Mouse (Mus musculus) forebrain, embryonic 11.5 days (tissue): ENCODE data around the gene Fbxo11. TPM values are rescaled to one million over a fixed set of nuclear protein-coding genes. Genes with fewer than 3 reads are reported as not detected.

Experiments
- ATAC-seq: fragments of 200-750 bp; cut with Nextera tagmentation; replicated peaks from 2 replicates; pipeline ENCODE4 v1.8.0; 2017; ENCODE audit warnings: moderate TSS enrichment; ENCODE audit not compliant: low FRiP score
- DNase-seq: peaks from one replicate; pipeline ENCODE4 v3.0.0-alpha.2; 2017; ENCODE audit warnings: low spot score
- H3K27ac ChIP-seq: fragments of 300-500 bp; sonication (generic); 2 replicates; pipeline ENCODE4 v1.5.1; 2014; ENCODE audit warnings: low read depth, low read length
- H3K27me3 ChIP-seq: fragments of 300-500 bp; sonication (generic); 2 replicates; pipeline ENCODE4 v1.6.1; 2014; ENCODE audit warnings: mild to moderate bottlenecking, low read length, mixed read lengths; ENCODE audit not compliant: control insufficient read depth, insufficient read depth
- H3K36me3 ChIP-seq: fragments of 300-500 bp; sonication (generic); 2 replicates; pipeline ENCODE4 v1.6.1; 2014; ENCODE audit warnings: mild to moderate bottlenecking, low read length, moderate library complexity, mixed read lengths; ENCODE audit not compliant: control insufficient read depth, insufficient read depth
- H3K4me1 ChIP-seq: fragments of 300-500 bp; sonication (generic); replicated peaks from 2 replicates; pipeline ENCODE4 v1.6.1; 2014; ENCODE audit warnings: low read length, mixed read lengths; ENCODE audit not compliant: control insufficient read depth, insufficient read depth
- H3K4me2 ChIP-seq: fragments of 300-500 bp; sonication (generic); 2 replicates; pipeline ENCODE4 v1.6.1; 2014; ENCODE audit warnings: low read depth, mild to moderate bottlenecking, low read length, moderate library complexity, mixed read lengths; ENCODE audit not compliant: severe bottlenecking
- H3K4me3 ChIP-seq: fragments of 300-500 bp; sonication (generic); 2 replicates; pipeline ENCODE4 v1.5.1; 2014; ENCODE audit warnings: low read depth, low read length
- H3K9ac ChIP-seq: fragments of 300-500 bp; sonication (generic); 2 replicates; pipeline ENCODE4 v1.6.1; 2014; ENCODE audit warnings: low read length
- H3K9me3 ChIP-seq: fragments of 300-500 bp; sonication (generic); 2 replicates; pipeline ENCODE4 v1.6.1; 2016; ENCODE audit warnings: low read length, mixed read lengths; ENCODE audit not compliant: control insufficient read depth
- WGBS: fragments of 180-500 bp; shearing (Covaris S2); extraction: QIAGEN DNeasy Blood & Tissue Kit; methylation state at CpG from one replicate; pipeline ENCODE4 v1.1.7; 2014; 5-methylcytosine and 5-hydroxymethylcytosine counted together
- polyA plus RNA-seq: library from polyadenylated mRNA; unstranded; fragments of >200 nt; fragmentation: Nextera tagmentation; extraction: Ambion mirVana; gene quantifications from 2 replicates; pipeline ENCODE4 v1.2.1, GENCODE M21; 2014

Fbxo11 gene
- polyA plus RNA-seq, 1 experiment from 2014 or later: 40.0 TPM

DNA sequence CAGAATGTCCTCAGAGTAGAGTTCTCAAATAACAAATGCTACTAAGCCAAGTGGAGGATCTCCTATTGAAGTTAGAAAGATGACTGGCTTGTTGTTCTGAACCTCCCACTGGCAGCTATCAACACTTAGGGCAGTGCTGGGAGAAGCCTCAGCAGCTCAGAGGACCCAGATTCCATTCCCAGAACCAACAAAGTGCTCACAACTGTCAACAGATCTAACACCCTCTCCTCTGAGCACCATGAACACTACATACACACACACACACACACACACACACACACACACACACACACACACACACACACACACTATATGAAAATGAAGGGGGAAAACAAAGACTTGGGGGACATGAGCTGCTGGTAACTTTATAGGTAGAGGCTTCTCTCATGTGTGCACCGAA lies 60.2 kb downstream of the Fbxo11 start:
- H3K4me3 ChIP-seq: no peak overlapping the region
- no peak overlapping the region for H3K27ac ChIP-seq
- no peaks in the 10 kb centered on the region for H3K4me1 ChIP-seq
- 100% methylated on average over 1 of the region's 1 CpGs for WGBS
- H3K27me3 ChIP-seq: no peaks in the 10 kb centered on the region
- no peak overlapping the region for H3K4me2 ChIP-seq
- H3K36me3 ChIP-seq: no peaks in the 10 kb centered on the region; the same call in 1 of the 2 replicates
- H3K9me3 ChIP-seq: no peaks in the 10 kb centered on the region
- ATAC-seq (no peak), DNase-seq (no peak)
- no peak overlapping the region for H3K9ac ChIP-seq

DNA sequence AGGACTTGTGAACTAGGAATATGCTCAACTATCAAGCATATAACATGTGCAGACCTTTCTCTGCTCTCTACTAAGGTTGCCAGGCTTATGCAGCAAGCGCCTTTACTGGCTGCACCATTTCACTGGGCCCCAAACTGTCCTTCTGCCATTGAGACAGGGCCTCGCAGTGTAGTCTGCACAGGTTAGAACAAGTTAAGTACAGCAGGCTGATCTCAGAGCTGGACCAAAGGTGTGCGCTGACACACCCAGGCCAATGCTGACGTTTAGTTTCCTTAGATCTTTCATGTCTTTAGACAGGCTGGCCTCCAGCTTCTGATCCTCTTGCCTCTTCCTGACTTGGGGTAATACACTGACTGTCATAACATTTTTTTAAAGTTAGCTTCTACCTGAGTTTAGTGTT lies 67.3 kb downstream of the Fbxo11 start:
- Histone ChIP-seq H3K4me1 (no peaks in the 10 kb centered on the region), H3K27ac (no peak overlapping the region), H3K36me3 (peaks cover 2% of the 10 kb centered on the region; the same call in 1 of the 2 replicates), H3K9me3 (no peaks in the 10 kb centered on the region), H3K4me3 (no peak overlapping the region), H3K4me2 (no peak overlapping the region), H3K27me3 (no peaks in the 10 kb centered on the region), H3K9ac (no peak overlapping the region)
- WGBS: 88% methylated on average over 4 of the region's 4 CpGs
- ATAC-seq: no peak
- DNase-seq: no peak

DNA sequence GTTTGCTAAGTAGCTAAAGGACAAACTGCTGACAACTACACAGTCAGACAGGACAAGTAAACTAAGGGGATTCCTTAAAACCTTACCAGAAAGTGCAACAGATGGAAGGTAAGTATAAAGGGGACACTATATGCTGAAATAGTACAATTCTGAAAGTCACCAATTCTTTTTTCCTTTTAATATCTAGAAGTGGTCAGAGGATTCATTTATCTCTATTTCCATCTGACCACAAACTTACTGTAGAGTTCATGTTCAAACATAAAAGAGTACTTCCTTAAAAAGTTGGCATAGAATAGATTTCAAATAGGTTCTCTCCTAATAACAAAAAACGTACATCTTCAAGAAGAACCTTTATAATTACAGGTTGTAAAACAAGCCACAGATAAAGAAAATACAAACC lies 71.8 kb downstream of the Fbxo11 start:
- Histone ChIP-seq H3K9me3 (no peaks in the 10 kb centered on the region), H3K27me3 (no peaks in the 10 kb centered on the region), H3K36me3 (peaks cover 14% of the 10 kb centered on the region), H3K4me3 (no peak overlapping the region), H3K9ac (no peak overlapping the region), H3K4me2 (no peak overlapping the region), H3K4me1 (no peaks in the 10 kb centered on the region), H3K27ac (no peak overlapping the region)
- WGBS: 91% methylated on average over 1 of the region's 1 CpGs
- DNase-seq (no peak), ATAC-seq (no peak)

DNA sequence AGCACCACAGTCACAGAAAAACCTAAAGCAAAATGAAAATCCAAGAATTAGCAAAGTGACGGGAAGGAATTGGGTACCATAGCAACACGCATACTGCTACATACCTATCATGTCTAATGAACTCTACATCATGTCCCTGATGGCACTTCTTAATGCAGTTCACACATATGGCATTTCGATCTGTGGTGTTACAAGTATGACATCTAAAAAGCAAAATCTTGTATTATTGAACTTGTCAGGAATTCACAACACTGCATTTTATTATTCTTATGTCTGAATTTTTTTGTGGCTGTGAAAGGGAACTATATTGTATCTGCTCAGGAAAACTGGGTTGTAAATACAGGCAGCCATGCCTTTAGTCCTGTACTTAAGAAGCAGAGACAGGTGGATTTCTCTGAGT lies 72.9 kb downstream of the Fbxo11 start:
- 89% methylated on average over 3 of the region's 3 CpGs for WGBS

DNA sequence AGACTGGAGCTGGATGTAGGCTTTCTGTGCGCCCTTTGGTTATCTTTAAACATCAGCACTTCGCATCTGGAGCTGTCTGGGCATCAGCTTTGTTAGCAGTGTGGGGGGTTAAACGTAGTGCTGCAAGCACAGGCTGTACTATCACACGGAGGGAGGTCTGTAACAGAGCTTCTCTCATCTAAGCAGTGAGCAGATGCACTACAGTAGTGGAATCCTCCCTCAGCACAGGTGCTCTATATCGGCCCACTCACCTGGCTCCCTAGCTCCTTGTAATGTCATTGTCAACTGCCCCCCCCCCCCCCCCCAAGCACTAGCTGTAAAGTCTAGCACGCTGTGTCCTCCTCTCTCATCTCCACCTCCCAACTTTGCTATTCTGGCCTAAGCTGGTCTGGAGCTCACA lies 77.6 kb downstream of the Fbxo11 start:
- no peak for ATAC-seq
- Histone ChIP-seq H3K9me3 (no peaks in the 10 kb centered on the region), H3K4me2 (no peak overlapping the region), H3K36me3 (peaks cover 20% of the 10 kb centered on the region), H3K4me3 (no peak overlapping the region), H3K27me3 (no peaks in the 10 kb centered on the region), H3K27ac (no peak overlapping the region), H3K4me1 (no peaks in the 10 kb centered on the region), H3K9ac (no peak overlapping the region)
- 82% methylated on average over 6 of the region's 6 CpGs for WGBS
- no peak for DNase-seq

More for the DNA sequence above, 72.9 kb downstream of the Fbxo11 start:
- Histone ChIP-seq H3K27me3 (no peaks in the 10 kb centered on the region), H3K36me3 (peaks cover 20% of the 10 kb centered on the region), H3K4me1 (no peaks in the 10 kb centered on the region), H3K9ac (no peak overlapping the region), H3K9me3 (no peaks in the 10 kb centered on the region), H3K27ac (no peak overlapping the region), H3K4me2 (no peak overlapping the region), H3K4me3 (no peak overlapping the region)
- DNase-seq (no peak), ATAC-seq (no peak)

DNA sequence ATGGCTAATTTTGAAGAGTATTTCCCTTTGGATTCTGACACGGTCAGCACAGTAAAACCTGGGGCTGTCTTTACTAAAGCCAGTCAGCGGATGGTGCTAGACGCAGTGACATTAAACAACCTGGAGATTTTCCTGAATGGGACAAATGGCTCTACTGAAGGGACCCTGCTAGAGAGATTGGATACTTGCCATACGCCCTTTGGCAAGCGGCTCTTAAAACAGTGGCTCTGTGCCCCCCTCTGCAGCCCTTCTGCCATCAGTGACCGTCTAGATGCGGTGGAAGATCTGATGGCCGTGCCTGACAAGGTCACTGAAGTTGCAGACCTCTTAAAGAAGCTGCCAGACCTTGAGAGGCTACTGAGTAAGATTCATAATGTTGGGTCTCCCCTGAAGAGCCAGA lies 79.2 kb downstream of the Fbxo11 start:
- no peak overlapping the region for H3K4me2 ChIP-seq
- WGBS: 93% methylated on average over 8 of the region's 8 CpGs

DNA sequence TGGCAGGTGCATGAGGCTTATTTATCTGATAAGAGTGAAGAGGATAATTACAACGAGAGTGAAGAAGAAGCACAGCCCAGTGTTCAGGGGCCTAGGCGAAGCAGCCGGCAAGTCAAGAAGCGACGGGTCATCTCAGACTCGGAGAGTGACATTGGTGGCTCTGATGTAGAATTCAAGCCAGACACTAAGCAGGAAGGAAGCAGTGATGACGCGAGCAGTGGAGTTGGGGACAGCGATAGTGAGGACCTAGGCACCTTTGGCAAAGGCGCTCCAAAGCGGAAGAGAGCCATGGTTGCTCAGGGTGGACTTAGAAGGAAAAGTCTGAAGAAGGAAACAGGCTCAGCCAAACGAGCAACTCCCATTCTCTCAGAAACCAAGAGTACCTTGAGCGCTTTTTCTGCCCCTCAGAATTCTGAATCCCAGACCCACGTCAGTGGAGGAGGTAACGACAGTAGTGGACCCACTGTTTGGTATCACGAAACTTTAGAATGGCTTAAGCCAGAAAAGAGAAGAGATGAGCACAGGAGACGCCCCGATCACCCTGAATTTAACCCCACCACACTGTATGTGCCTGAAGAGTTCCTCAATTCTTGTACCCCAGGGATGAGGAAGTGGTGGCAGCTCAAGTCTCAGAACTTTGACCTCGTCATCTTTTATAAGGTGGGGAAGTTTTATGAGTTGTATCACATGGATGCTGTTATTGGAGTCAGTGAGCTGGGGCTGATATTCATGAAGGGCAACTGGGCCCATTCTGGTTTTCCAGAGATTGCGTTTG lies 80.5 kb downstream of the Fbxo11 start:
- DNase-seq (no peak), ATAC-seq (no peak)
- H3K9ac ChIP-seq: no peak overlapping the region
- no peak overlapping the region for H3K4me2 ChIP-seq
- H3K36me3 ChIP-seq: peaks cover 8% of the 10 kb centered on the region
- 95% methylated on average over 20 of the region's 20 CpGs for WGBS
- H3K9me3 ChIP-seq: no peaks in the 10 kb centered on the region
- H3K27ac ChIP-seq: no peak overlapping the region
- H3K4me1 ChIP-seq: no peaks in the 10 kb centered on the region
- no peaks in the 10 kb centered on the region for H3K27me3 ChIP-seq
- H3K4me3 ChIP-seq: no peak overlapping the region

More for the DNA sequence above, 79.2 kb downstream of the Fbxo11 start:
- Histone ChIP-seq H3K27me3 (no peaks in the 10 kb centered on the region), H3K27ac (no peak overlapping the region), H3K9me3 (no peaks in the 10 kb centered on the region), H3K4me1 (no peaks in the 10 kb centered on the region), H3K4me3 (no peak overlapping the region), H3K9ac (no peak overlapping the region), H3K36me3 (peaks cover 10% of the 10 kb centered on the region)
- ATAC-seq: no peak
- no peak for DNase-seq

DNA sequence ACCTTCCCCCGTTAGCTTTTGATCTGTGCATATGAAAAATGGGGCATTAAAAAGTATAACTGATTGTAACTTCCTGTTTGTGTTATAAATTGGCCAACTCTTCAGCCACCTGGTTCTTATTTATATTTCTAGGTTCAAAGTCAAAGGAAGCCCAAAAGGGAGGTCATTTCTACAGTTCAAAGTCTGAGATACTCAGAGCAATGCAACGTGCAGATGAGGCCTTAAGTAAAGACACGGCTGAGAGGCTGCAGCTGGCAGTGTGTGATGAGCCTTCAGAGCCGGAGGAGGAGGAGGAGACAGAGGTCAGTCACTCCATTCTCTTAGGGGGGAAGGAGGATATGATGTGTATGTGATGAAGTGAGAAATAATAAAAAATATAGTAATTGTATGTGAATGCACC lies 81.8 kb downstream of the Fbxo11 start:
- no peak overlapping the region for H3K9ac ChIP-seq
- DNase-seq (no peak), ATAC-seq (no peak)
- H3K4me3 ChIP-seq: no peak overlapping the region
- H3K27ac ChIP-seq: no peak overlapping the region
- H3K4me1 ChIP-seq: no peaks in the 10 kb centered on the region
- WGBS: 81% methylated on average over 4 of the region's 4 CpGs
- peaks cover 8% of the 10 kb centered on the region for H3K36me3 ChIP-seq
- no peaks in the 10 kb centered on the region for H3K27me3 ChIP-seq
- no peak overlapping the region for H3K4me2 ChIP-seq
- no peaks in the 10 kb centered on the region for H3K9me3 ChIP-seq

DNA sequence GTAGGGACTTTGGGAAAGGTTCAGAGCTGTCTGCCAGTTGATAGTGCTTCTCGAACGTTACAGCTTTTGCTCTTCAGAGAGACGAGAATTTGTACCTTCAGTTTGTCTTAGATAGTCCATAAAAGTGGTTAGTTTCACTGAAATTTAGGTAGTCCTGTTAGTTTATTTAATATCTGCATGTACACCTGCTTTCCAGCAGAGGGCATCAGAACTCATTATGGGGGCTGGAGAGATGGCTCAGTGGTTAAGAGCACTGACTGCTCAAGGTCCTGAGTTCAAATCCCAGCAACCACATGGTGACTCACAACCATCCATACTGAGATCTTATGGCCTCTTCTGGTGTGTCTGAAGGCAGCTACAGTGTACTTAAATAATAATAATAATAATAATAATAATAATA lies 83.0 kb downstream of the Fbxo11 start:
- WGBS: 93% methylated on average over 3 of the region's 3 CpGs
- no peaks in the 10 kb centered on the region for H3K4me1 ChIP-seq
- no peak overlapping the region for H3K4me2 ChIP-seq
- ATAC-seq: no peak
- no peaks in the 10 kb centered on the region for H3K9me3 ChIP-seq
- no peak for DNase-seq
- no peaks in the 10 kb centered on the region for H3K27me3 ChIP-seq
- H3K36me3 ChIP-seq: peaks cover 2% of the 10 kb centered on the region
- H3K27ac ChIP-seq: no peak overlapping the region
- no peak overlapping the region for H3K9ac ChIP-seq
- no peak overlapping the region for H3K4me3 ChIP-seq
